Mouse (Mus musculus) limb, embryonic 13.5 days (tissue): ENCODE data around the gene Celf5. TPM values are rescaled to one million over a fixed set of nuclear protein-coding genes. Genes with fewer than 3 reads are reported as not detected.

Source experiments
- ATAC-seq: fragments of 200-750 bp; cut with Nextera tagmentation; 2 replicates; pipeline ENCODE4 v1.8.0; 2017; ENCODE audit warnings: low read depth, moderate number of reproducible peaks, moderate TSS enrichment; ENCODE audit not compliant: low FRiP score
- H3K27ac ChIP-seq: fragments of 300-500 bp; sonication (generic); 2 replicates; pipeline ENCODE4 v1.5.1; 2015; ENCODE audit warnings: inconsistent platforms, mild to moderate bottlenecking, moderate library complexity
- H3K27me3 ChIP-seq: fragments of 300-500 bp; sonication (generic); 2 replicates; pipeline ENCODE4 v1.6.1; 2015; ENCODE audit warnings: mild to moderate bottlenecking, inconsistent platforms
- H3K36me3 ChIP-seq: fragments of 300-500 bp; sonication (generic); 2 replicates; pipeline ENCODE4 v1.6.1; 2015; ENCODE audit warnings: inconsistent platforms, mild to moderate bottlenecking, moderate library complexity
- H3K4me1 ChIP-seq: fragments of 300-500 bp; sonication (generic); 2 replicates; pipeline ENCODE4 v1.6.1; 2015; ENCODE audit warnings: inconsistent platforms
- H3K4me2 ChIP-seq: fragments of 300-500 bp; sonication (generic); replicated peaks from 2 replicates; pipeline ENCODE4 v1.6.1; 2015; ENCODE audit warnings: inconsistent platforms, mild to moderate bottlenecking, moderate library complexity
- H3K4me3 ChIP-seq: fragments of 300-500 bp; sonication (generic); 2 replicates; pipeline ENCODE4 v1.5.1; 2015; ENCODE audit warnings: moderate library complexity, mild to moderate bottlenecking, inconsistent platforms
- H3K9ac ChIP-seq: fragments of 300-500 bp; sonication (generic); 2 replicates; pipeline ENCODE4 v1.6.1; 2015; ENCODE audit warnings: mild to moderate bottlenecking, inconsistent platforms
- H3K9me3 ChIP-seq: fragments of 300-500 bp; sonication (generic); 2 replicates; pipeline ENCODE4 v1.6.1; 2016; ENCODE audit warnings: inconsistent platforms
- WGBS: fragments of 180-500 bp; shearing (Covaris S2); methylation state at CpG from one replicate; pipeline ENCODE4 v1.1.7; 2015; 5-methylcytosine and 5-hydroxymethylcytosine counted together
- polyA plus RNA-seq: library from polyadenylated mRNA; unstranded; fragments of >200 nt; fragmentation: Nextera tagmentation; extraction: Ambion mirVana; gene quantifications from 2 replicates; pipeline ENCODE4 v1.2.1, GENCODE M21; 2015

Gene Celf5
- polyA plus RNA-seq, 1 experiment from 2014 or later: 1.6 TPM

DNA sequence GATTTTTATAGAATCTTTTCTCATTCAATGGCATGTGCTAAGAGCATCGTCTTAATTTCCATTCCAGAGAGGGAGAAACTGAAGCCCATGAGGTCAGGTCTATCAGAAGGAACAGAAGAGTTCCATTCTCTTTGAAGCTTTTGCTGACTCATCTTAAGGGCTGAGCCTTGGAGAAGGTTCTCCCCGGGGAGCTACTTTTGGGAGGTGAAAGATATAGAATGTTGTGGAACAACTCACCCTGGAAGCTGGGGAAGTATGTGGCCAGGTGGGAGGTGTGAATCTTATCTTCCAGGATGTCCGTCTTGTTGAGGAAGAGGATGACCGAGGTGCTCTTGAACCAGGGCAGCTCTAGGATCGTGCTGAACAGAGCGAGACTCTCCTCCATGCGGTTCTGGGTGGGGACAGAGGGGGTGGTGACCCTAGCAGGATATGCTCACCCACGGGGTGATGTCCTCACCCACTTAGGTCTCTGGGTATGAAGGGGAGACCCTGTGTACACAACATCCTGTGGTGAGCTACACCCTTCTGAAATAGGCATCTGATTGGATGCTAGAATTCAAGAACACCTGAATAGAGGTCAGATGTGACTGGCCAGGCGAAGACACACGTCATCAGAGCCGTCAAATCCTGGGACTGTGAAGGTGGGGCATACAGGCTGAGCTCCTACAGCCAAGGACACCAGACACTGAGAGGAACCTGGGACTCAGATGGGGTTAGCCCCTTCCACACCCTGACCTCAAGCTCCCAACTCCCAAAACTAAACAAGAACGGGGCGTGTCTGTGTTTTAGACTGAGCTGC lies 25.4 kb upstream of the Celf5 start:
- 77% methylated on average over 13 of the region's 13 CpGs for WGBS
- peaks cover 28% of the 10 kb centered on the region for H3K27me3 ChIP-seq
- no peak overlapping the region for H3K4me3 ChIP-seq
- no peak overlapping the region for H3K4me2 ChIP-seq
- H3K4me1 ChIP-seq: no peaks in the 10 kb centered on the region
- no peaks in the 10 kb centered on the region for H3K36me3 ChIP-seq
- H3K9ac ChIP-seq: no peak overlapping the region
- H3K27ac ChIP-seq: no peak overlapping the region
- no peak for ATAC-seq
- H3K9me3 ChIP-seq: no peaks in the 10 kb centered on the region

GRCm38 (mm10) chr10:81507095-81507494 lies 24.6 kb upstream of the Celf5 start:
- no peak for ATAC-seq
- Histone ChIP-seq H3K27me3 (peaks cover 24% of the 10 kb centered on the region), H3K9ac (no peak overlapping the region)

DNA sequence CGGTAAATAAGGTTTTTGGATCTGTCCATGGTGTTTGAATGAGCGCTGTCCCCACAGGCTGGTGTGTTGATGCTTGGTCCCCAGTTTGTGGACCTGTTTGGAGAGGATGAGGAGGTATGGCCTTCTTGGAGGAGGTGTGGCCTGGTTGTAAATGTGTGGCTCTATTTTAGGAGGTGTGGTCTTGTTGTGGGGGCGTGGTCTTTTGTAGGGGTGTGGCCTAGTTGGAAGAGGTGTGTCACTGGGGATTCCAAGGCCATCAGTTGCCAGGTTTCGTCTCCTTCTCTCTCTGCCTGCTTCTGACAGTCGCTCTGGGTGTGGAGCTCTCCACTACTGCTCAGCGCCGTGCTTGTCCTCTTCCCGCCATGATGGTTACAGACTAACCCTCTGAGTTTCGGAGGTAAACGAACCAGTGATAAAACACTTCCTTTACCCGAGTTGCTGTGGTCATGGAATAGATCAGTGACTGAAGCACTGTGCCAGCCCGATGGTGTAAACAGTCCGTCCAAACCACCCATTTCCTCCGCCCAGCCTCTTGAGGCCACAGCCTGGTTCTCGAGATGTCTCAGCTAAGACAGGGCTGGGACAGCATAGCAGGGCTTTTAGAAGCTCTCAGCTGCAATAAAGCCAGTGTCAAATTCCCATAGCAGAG lies 22.6 kb upstream of the Celf5 start:
- Histone ChIP-seq H3K4me2 (no peak overlapping the region), H3K27ac (no peak overlapping the region), H3K36me3 (no peaks in the 10 kb centered on the region), H3K4me3 (no peak overlapping the region), H3K9ac (no peak overlapping the region), H3K27me3 (peaks cover 14% of the 10 kb centered on the region), H3K9me3 (no peaks in the 10 kb centered on the region), H3K4me1 (no peaks in the 10 kb centered on the region)
- WGBS: 65% methylated on average over 15 of the region's 15 CpGs
- no peak for ATAC-seq

More at GRCm38 (mm10) chr10:81507095-81507494, 24.6 kb upstream of the Celf5 start:
- WGBS: 36% methylated on average over 6 of the region's 6 CpGs
- Histone ChIP-seq H3K9me3 (no peaks in the 10 kb centered on the region), H3K36me3 (no peaks in the 10 kb centered on the region), H3K4me1 (no peaks in the 10 kb centered on the region), H3K4me3 (no peak overlapping the region), H3K27ac (no peak overlapping the region), H3K4me2 (no peak overlapping the region)

- Histone ChIP-seq H3K4me3 (peak overlapping the region; percentile 38), H3K27me3 (peaks cover 14% of the 10 kb centered on the region), H3K36me3 (no peaks in the 10 kb centered on the region), H3K9me3 (no peaks in the 10 kb centered on the region), H3K4me1 (no peaks in the 10 kb centered on the region), H3K9ac (peak overlapping the region; percentile 53; the same call in 1 of the 2 replicates), H3K4me2 (peak overlapping the region; percentile 70), H3K27ac (no peak overlapping the region)
- 9% methylated on average over 36 of the region's 36 CpGs for WGBS
- peak; percentile 15; the same call in 1 of the 2 replicates for ATAC-seq
These were observed 20.1 kb upstream of the Celf5 start for GRCm38 (mm10) chr10:81502658-81503057.

GRCm38 (mm10) chr10:81501863-81502262 lies 19.4 kb upstream of the Celf5 start:
- ATAC-seq: no peak
- Histone ChIP-seq H3K36me3 (no peaks in the 10 kb centered on the region), H3K27ac (no peak overlapping the region), H3K9ac (no peak overlapping the region), H3K9me3 (no peaks in the 10 kb centered on the region), H3K4me2 (no peak overlapping the region), H3K27me3 (peaks cover 14% of the 10 kb centered on the region), H3K4me1 (no peaks in the 10 kb centered on the region), H3K4me3 (no peak overlapping the region)
- 83% methylated on average over 5 of the region's 5 CpGs for WGBS

GRCm38 (mm10) chr10:81500032-81500431 lies 17.5 kb upstream of the Celf5 start, which contains the start of gene S1pr4:
Gene S1pr4 (minus strand): TSS chr10:81500132.
- Histone ChIP-seq H3K36me3 (no peaks in the 10 kb centered on the region), H3K9ac (0 out of 2 replicates have a peak within 1 kb of the TSS, but pooled peaks have one; percentile 19), H3K27ac (no peak within 1 kb of the TSS), H3K27me3 (peaks cover 14% of the 10 kb centered on the region), H3K4me2 (no peak within 1 kb of the TSS), H3K4me3 (no peak within 1 kb of the TSS), H3K4me1 (peaks cover 6% of the 10 kb centered on the region), H3K9me3 (no peaks in the 10 kb centered on the region)
- 78% methylated on average over 3 of the region's 3 CpGs for WGBS
- ATAC-seq: no peak

GRCm38 (mm10) chr10:81499250-81499901 lies 16.9 kb upstream of the Celf5 start:
- H3K4me2 ChIP-seq: no peak overlapping the region
- H3K36me3 ChIP-seq: no peaks in the 10 kb centered on the region
- H3K27ac ChIP-seq: no peak overlapping the region
- 0 out of 2 replicates have a peak overlapping the region, but pooled peaks have one; percentile 19 for H3K9ac ChIP-seq
- ATAC-seq: no peak
- 76% methylated on average over 23 of the region's 23 CpGs for WGBS
- H3K27me3 ChIP-seq: peaks cover 14% of the 10 kb centered on the region
- no peaks in the 10 kb centered on the region for H3K9me3 ChIP-seq
- no peak overlapping the region for H3K4me3 ChIP-seq
- H3K4me1 ChIP-seq: peaks cover 12% of the 10 kb centered on the region

DNA sequence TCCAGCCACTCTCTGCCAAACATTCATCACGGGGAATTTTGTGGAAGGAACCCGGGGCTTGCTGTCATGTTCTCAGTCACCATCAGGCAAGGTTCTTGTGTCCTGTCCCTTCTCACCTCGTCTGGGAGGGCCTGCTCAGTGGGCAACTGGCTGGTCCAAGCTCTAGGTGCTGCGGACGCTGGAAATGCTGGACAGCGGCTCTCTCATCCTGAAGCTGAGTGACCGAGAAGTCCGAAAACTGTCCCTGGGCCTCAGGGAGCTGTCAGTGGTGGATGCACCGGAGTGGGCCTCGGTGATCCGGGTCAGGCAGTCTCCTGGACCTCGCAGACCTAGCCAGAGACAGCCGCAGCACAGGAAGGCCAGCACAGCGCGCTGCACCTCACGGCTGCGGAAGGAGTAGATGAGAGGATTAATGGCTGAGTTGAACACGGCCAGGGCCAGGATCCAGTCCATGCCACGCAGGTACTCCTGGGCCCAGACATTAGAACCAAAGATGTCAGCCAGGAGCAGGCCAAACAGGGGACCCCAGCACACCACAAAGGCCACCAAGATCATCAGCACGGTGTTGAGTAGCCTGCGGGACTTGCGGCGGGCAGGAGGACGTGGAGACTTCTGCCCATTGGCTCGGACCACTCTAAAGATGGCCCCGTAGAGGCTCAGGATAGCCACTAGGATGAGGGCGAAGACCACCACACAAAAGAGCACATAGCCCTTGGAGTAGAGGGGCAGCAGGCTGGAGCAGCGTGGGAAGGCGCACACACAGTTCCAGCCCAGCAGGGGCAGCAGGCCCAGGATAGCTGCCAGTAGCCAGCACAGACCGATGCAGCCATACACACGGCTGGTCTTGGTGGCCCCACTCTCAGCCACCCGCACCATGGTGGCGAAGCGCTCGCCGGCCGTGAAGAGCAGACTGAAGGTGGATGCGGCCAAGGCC lies 16.1 kb upstream of the Celf5 start:
- no peak for ATAC-seq
- Histone ChIP-seq H3K4me1 (peaks cover 17% of the 10 kb centered on the region), H3K27me3 (peaks cover 8% of the 10 kb centered on the region), H3K36me3 (peaks cover under 1% of the 10 kb centered on the region; the same call in 1 of the 2 replicates), H3K9ac (0 out of 2 replicates have a peak overlapping the region, but pooled peaks have one; percentile 19), H3K27ac (no peak overlapping the region), H3K9me3 (no peaks in the 10 kb centered on the region), H3K4me2 (no peak overlapping the region), H3K4me3 (no peak overlapping the region)
- 85% methylated on average over 38 of the region's 38 CpGs for WGBS

GRCm38 (mm10) chr10:81497401-81498270 lies 15.1 kb upstream of the Celf5 start:
- Histone ChIP-seq H3K9ac (no peak overlapping the region), H3K27me3 (no peaks in the 10 kb centered on the region), H3K36me3 (peaks cover 10% of the 10 kb centered on the region), H3K4me1 (peaks cover 17% of the 10 kb centered on the region), H3K4me3 (no peak overlapping the region), H3K9me3 (no peaks in the 10 kb centered on the region), H3K27ac (no peak overlapping the region), H3K4me2 (peak overlapping the region; percentile 58)
- no peak for ATAC-seq
- 86% methylated on average over 17 of the region's 17 CpGs for WGBS

GRCm38 (mm10) chr10:81496969-81497368 lies 14.5 kb upstream of the Celf5 start:
- ATAC-seq: no peak
- peaks cover 17% of the 10 kb centered on the region for H3K36me3 ChIP-seq
- 32% methylated on average over 4 of the region's 4 CpGs for WGBS
- H3K4me3 ChIP-seq: peak overlapping the region; percentile 71
- H3K27me3 ChIP-seq: no peaks in the 10 kb centered on the region
- H3K9ac ChIP-seq: peak overlapping the region; percentile 52; the same call in 1 of the 2 replicates
- H3K9me3 ChIP-seq: no peaks in the 10 kb centered on the region
- peak overlapping the region; percentile 58 for H3K4me2 ChIP-seq
- peaks cover 17% of the 10 kb centered on the region for H3K4me1 ChIP-seq
- H3K27ac ChIP-seq: no peak overlapping the region
